Mouse (Mus musculus) neural tube, embryonic 11.5 days (tissue): ENCODE measurements around the gene Ncstn. TPM values are rescaled to one million over a fixed set of nuclear protein-coding genes. Genes with fewer than 3 reads are reported as not detected.

ENCODE experiments used
- ATAC-seq: fragments of 200-750 bp; cut with Nextera tagmentation; 2 replicates; pipeline ENCODE4 v1.8.0; 2017; ENCODE audit warnings: moderate number of reproducible peaks, mild to moderate bottlenecking, moderate TSS enrichment, moderate library complexity; ENCODE audit not compliant: insufficient read depth, low FRiP score, low TSS enrichment
- DNase-seq: peaks from one replicate; pipeline ENCODE4 v3.0.0-alpha.2; 2015; ENCODE audit warnings: low spot score
- H3K27ac ChIP-seq: fragments of 300-500 bp; sonication (generic); 2 replicates; pipeline ENCODE4 v1.5.1; 2014; ENCODE audit warnings: low read depth, mild to moderate bottlenecking, low read length
- H3K27me3 ChIP-seq: fragments of 300-500 bp; sonication (generic); 2 replicates; pipeline ENCODE4 v1.6.1; 2014; ENCODE audit warnings: mild to moderate bottlenecking, low read length, mixed read lengths; ENCODE audit not compliant: control insufficient read depth, insufficient read depth
- H3K36me3 ChIP-seq: fragments of 300-500 bp; sonication (generic); 2 replicates; pipeline ENCODE4 v1.6.1; 2014; ENCODE audit warnings: mild to moderate bottlenecking, low read length, moderate library complexity, mixed read lengths; ENCODE audit not compliant: control insufficient read depth, insufficient read depth
- H3K4me1 ChIP-seq: fragments of 300-500 bp; sonication (generic); 2 replicates; pipeline ENCODE4 v1.6.1; 2014; ENCODE audit warnings: low read length, mixed read lengths; ENCODE audit not compliant: control insufficient read depth, insufficient read depth
- H3K4me2 ChIP-seq: fragments of 300-500 bp; sonication (generic); 2 replicates; pipeline ENCODE4 v1.6.1; 2014; ENCODE audit warnings: low read depth, mild to moderate bottlenecking, moderate library complexity
- H3K4me3 ChIP-seq: fragments of 300-500 bp; sonication (generic); 2 replicates; pipeline ENCODE4 v1.5.1; 2014; ENCODE audit warnings: low read depth, low read length
- H3K9ac ChIP-seq: fragments of 300-500 bp; sonication (generic); 2 replicates; pipeline ENCODE4 v1.6.1; 2014; ENCODE audit warnings: mild to moderate bottlenecking, low read length
- H3K9me3 ChIP-seq: fragments of 300-500 bp; sonication (generic); 2 replicates; pipeline ENCODE4 v1.6.1; 2016; ENCODE audit warnings: low read length; ENCODE audit not compliant: control insufficient read depth
- WGBS: fragments of 180-500 bp; shearing (Covaris S2); extraction: QIAGEN DNeasy Blood & Tissue Kit; methylation state at CpG from one replicate; pipeline ENCODE4 v1.1.7; 2014; 5-methylcytosine and 5-hydroxymethylcytosine counted together
- polyA plus RNA-seq: library from polyadenylated mRNA; unstranded; fragments of >200 nt; fragmentation: Nextera tagmentation; extraction: Ambion mirVana; gene quantifications from 2 replicates; pipeline ENCODE4 v1.2.1, GENCODE M21; 2014

The Ncstn gene
- polyA plus RNA-seq, 1 experiment from 2014 or later, result 132 TPM

GRCm38 (mm10) chr1:172027809-172028102, 54.8 kb downstream of the Ncstn start:
- peak overlapping the region; percentile 81 for H3K4me2 ChIP-seq
- ATAC-seq, result peak; percentile 26; the same call in 1 of the 2 replicates
- DNase-seq, result no peak
- H3K27ac ChIP-seq, result peak overlapping the region; percentile 93
- H3K4me1 ChIP-seq, result peaks cover 42% of the 10 kb centered on the region
- peak overlapping the region; percentile 98 for H3K9ac ChIP-seq
- 5% methylated on average over 10 of the region's 10 CpGs for WGBS
- H3K27me3 ChIP-seq, result no peaks in the 10 kb centered on the region
- H3K9me3 ChIP-seq, result no peaks in the 10 kb centered on the region
- peak overlapping the region; percentile 94 for H3K4me3 ChIP-seq
- H3K36me3 ChIP-seq, result no peaks in the 10 kb centered on the region

GRCm38 (mm10) chr1:172027010-172027808, 55.4 kb downstream of the Ncstn start:
- DNase-seq (peak; percentile 95), ATAC-seq (peak; percentile 86)
- Histone ChIP-seq H3K9ac (peak overlapping the region; percentile 98), H3K4me3 (peak overlapping the region; percentile 94), H3K4me1 (peaks cover 48% of the 10 kb centered on the region), H3K9me3 (no peaks in the 10 kb centered on the region), H3K27ac (peak overlapping the region; percentile 93), H3K27me3 (no peaks in the 10 kb centered on the region), H3K4me2 (peak overlapping the region; percentile 81), H3K36me3 (no peaks in the 10 kb centered on the region)
- whole genome bisulfite sequencing, result under 1% methylated on average over 43 of the region's 54 CpGs

GRCm38 (mm10) chr1:172026201-172026901, 56.2 kb downstream of the Ncstn start:
- DNase-seq, result peak; percentile 73
- peak; percentile 65 for ATAC-seq
- peak overlapping the region; percentile 94 for H3K4me3 ChIP-seq
- peak overlapping the region; percentile 98 for H3K9ac ChIP-seq
- H3K36me3 ChIP-seq, result no peaks in the 10 kb centered on the region; the same call in 1 of the 2 replicates
- WGBS, result 2% methylated on average over 23 of the region's 23 CpGs
- H3K27ac ChIP-seq, result peak overlapping the region; percentile 93
- H3K27me3 ChIP-seq, result no peaks in the 10 kb centered on the region
- H3K4me2 ChIP-seq, result peak overlapping the region; percentile 81
- H3K4me1 ChIP-seq, result peaks cover 52% of the 10 kb centered on the region
- no peaks in the 10 kb centered on the region for H3K9me3 ChIP-seq

GRCm38 (mm10) chr1:172025201-172025904, 57.2 kb downstream of the Ncstn start:
- 24% methylated on average over 8 of the region's 8 CpGs for WGBS
- DNase-seq (peak; percentile 9), ATAC-seq (no peak)
- Histone ChIP-seq H3K4me3 (peak overlapping the region; percentile 94), H3K27me3 (no peaks in the 10 kb centered on the region), H3K4me1 (peaks cover 58% of the 10 kb centered on the region), H3K9ac (peak overlapping the region; percentile 98), H3K9me3 (no peaks in the 10 kb centered on the region), H3K4me2 (peak overlapping the region; percentile 81), H3K36me3 (no peaks in the 10 kb centered on the region; the same call in 1 of the 2 replicates), H3K27ac (peak overlapping the region; percentile 30; the same call in 1 of the 2 replicates)

GRCm38 (mm10) chr1:172024140-172024895, 58.3 kb downstream of the Ncstn start:
- ATAC-seq (no peak), DNase-seq (peak; percentile 16)
- peak overlapping the region; percentile 98 for H3K9ac ChIP-seq
- peak overlapping the region; percentile 81 for H3K4me2 ChIP-seq
- H3K27me3 ChIP-seq, result no peaks in the 10 kb centered on the region
- WGBS, result 24% methylated on average over 9 of the region's 9 CpGs
- H3K4me1 ChIP-seq, result peaks cover 68% of the 10 kb centered on the region
- H3K4me3 ChIP-seq, result peak overlapping the region; percentile 94
- H3K9me3 ChIP-seq, result no peaks in the 10 kb centered on the region
- no peaks in the 10 kb centered on the region; the same call in 1 of the 2 replicates for H3K36me3 ChIP-seq
- H3K27ac ChIP-seq, result 0 out of 2 replicates have a peak overlapping the region, but pooled peaks have one; percentile 30

- 61% methylated on average over 9 of the region's 10 CpGs for WGBS
- Histone ChIP-seq H3K36me3 (no peaks in the 10 kb centered on the region; the same call in 1 of the 2 replicates), H3K27ac (0 out of 2 replicates have a peak overlapping the region, but pooled peaks have one; percentile 27), H3K4me3 (no peak overlapping the region), H3K4me2 (peak overlapping the region; percentile 14), H3K27me3 (no peaks in the 10 kb centered on the region), H3K9me3 (no peaks in the 10 kb centered on the region), H3K9ac (no peak overlapping the region; the same call in 1 of the 2 replicates), H3K4me1 (peaks cover 87% of the 10 kb centered on the region)
- ATAC-seq (no peak), DNase-seq (no peak)
Observed at GRCm38 (mm10) chr1:172019863-172020521, 62.6 kb downstream of the Ncstn start.

GRCm38 (mm10) chr1:172019339-172019738, 63.3 kb downstream of the Ncstn start:
- DNase-seq (no peak), ATAC-seq (no peak)
- WGBS, result 94% methylated on average over 4 of the region's 4 CpGs
- peak overlapping the region; percentile 9 for H3K4me2 ChIP-seq
- no peak overlapping the region; the same call in 1 of the 2 replicates for H3K9ac ChIP-seq
- no peaks in the 10 kb centered on the region for H3K27me3 ChIP-seq
- H3K36me3 ChIP-seq, result no peaks in the 10 kb centered on the region; the same call in 1 of the 2 replicates
- H3K4me1 ChIP-seq, result peaks cover 86% of the 10 kb centered on the region
- no peak overlapping the region for H3K4me3 ChIP-seq
- H3K9me3 ChIP-seq, result no peaks in the 10 kb centered on the region
- 0 out of 2 replicates have a peak overlapping the region, but pooled peaks have one; percentile 56 for H3K27ac ChIP-seq
